Comparison of ENCODE assay signal across 24 mouse cellular contexts in genomic region chr3:102732619-102733018, GRCm38 (mm10). TPM values are rescaled to one million over a fixed set of nuclear protein-coding genes. Genes with fewer than 3 reads are reported as not detected.
A peak's percentile ranks its signal among the peaks of the same experiment; 100 is the strongest.
DNase-seq lines count a peak whose midpoint lies in the region; ATAC-seq and TF ChIP-seq lines count a peak whose summit lies in the region.
"Had no signal": no experiment of that assay in that cellular context is flagged by ENCODE, and none has a peak within 500 bp of the region (broad histone marks: within the 10 kb centered on the region; RNA-seq: fewer than 3 reads in every experiment).

No protein-coding gene starts in this region.

- no peak for TF ChIP-seq CTCF in stomach, postnatal 0 days (IDR thresholded peaks at IDR 0.05; ENCODE audit: low read depth)

- no peak for TF ChIP-seq EP300 in stomach, postnatal 0 days (optimal IDR thresholded peaks at IDR 0.05)

- H3K4me2 ChIP-seq in stomach, postnatal 0 days (replicated peaks; ENCODE audit: low read depth), result no peak overlapping the region
- H3K4me2 ChIP-seq in midbrain, embryonic 16.5 days (ENCODE audit: low read length), result no peak overlapping the region
- H3K4me2 ChIP-seq: embryonic facial prominence, embryonic 13.5 days; forebrain, embryonic 12.5 days; heart, embryonic 13.5 days; hindbrain, embryonic 12.5 days had no signal

- 81% methylated on average over 4 of the region's 4 CpGs for WGBS in stomach, postnatal 0 days
- WGBS in midbrain, embryonic 16.5 days, result 93% methylated on average over 4 of the region's 4 CpGs

- no peaks in the 10 kb centered on the region for H3K27me3 ChIP-seq in stomach, postnatal 0 days (ENCODE audit: control insufficient read depth, insufficient read depth, low read length)
- no peaks in the 10 kb centered on the region for H3K27me3 ChIP-seq in midbrain, embryonic 16.5 days (ENCODE audit: control insufficient read depth, insufficient read depth, low read depth, low read length)
- H3K27me3 ChIP-seq: embryonic facial prominence, embryonic 13.5 days; heart, embryonic 13.5 days; hindbrain, embryonic 12.5 days had no signal

- no peaks in the 10 kb centered on the region for H3K36me3 ChIP-seq in stomach, postnatal 0 days (ENCODE audit: control insufficient read depth, insufficient read depth, low read length)
- no peaks in the 10 kb centered on the region for H3K36me3 ChIP-seq in midbrain, embryonic 16.5 days (ENCODE audit: control insufficient read depth, insufficient read depth, low read length)
- H3K36me3 ChIP-seq: embryonic facial prominence, embryonic 13.5 days; forebrain, embryonic 12.5 days; heart, embryonic 13.5 days; hindbrain, embryonic 12.5 days had no signal

- ATAC-seq in hematopoietic stem cell, adult 5-6 weeks (replicated peaks in 1 of 2; ENCODE audit: insufficient read depth in 1 of 2, low FRiP score in 2 of 2, low TSS enrichment in 1 of 2, low read depth in 1 of 2, poor library complexity in 2 of 2, severe bottlenecking in 2 of 2), result peak; percentile 68 to 70
- ATAC-seq in stomach, postnatal 0 days (ENCODE audit: low FRiP score, low TSS enrichment), result no peak
- no peak for ATAC-seq in midbrain, embryonic 16.5 days
- ATAC-seq: forebrain, embryonic 16.5 days; hindbrain, embryonic 16.5 days had no signal

- no peak overlapping the region for H3K4me3 ChIP-seq in stomach, postnatal 0 days (ENCODE audit: low read depth, low read length)
- no peak overlapping the region for H3K4me3 ChIP-seq in midbrain, embryonic 16.5 days (ENCODE audit: low read depth, low read length)
- H3K4me3 ChIP-seq: embryonic facial prominence, embryonic 13.5 days; forebrain, embryonic 12.5 days; heart, embryonic 13.5 days; hindbrain, embryonic 12.5 days had no signal

- H3K4me1 ChIP-seq in stomach, postnatal 0 days (replicated peaks; ENCODE audit: control insufficient read depth, insufficient read depth), result no peaks in the 10 kb centered on the region
- peaks cover 14% of the 10 kb centered on the region; the same call in 1 of the 2 replicates for H3K4me1 ChIP-seq in midbrain, embryonic 16.5 days (ENCODE audit: control insufficient read depth, insufficient read depth, low read length)

- H3K9me3 ChIP-seq in stomach, postnatal 0 days (ENCODE audit: control insufficient read depth, low read length), result no peaks in the 10 kb centered on the region
- no peaks in the 10 kb centered on the region for H3K9me3 ChIP-seq in midbrain, embryonic 16.5 days (replicated peaks; ENCODE audit: control insufficient read depth, low read length, poor library complexity, severe bottlenecking)
- H3K9me3 ChIP-seq: embryonic facial prominence, embryonic 13.5 days; forebrain, embryonic 12.5 days; heart, embryonic 13.5 days; hindbrain, embryonic 12.5 days had no signal

- peak; percentile 39 for DNase-seq in thymus, postnatal 0 days (ENCODE audit: low spot score)
- no peak for DNase-seq in thymus, adult 18-20 months
- DNase-seq in naive thymus-derived CD4-positive, alpha-beta T cell, adult 2 months (ENCODE audit: low read depth), result peak; percentile 32
- DNase-seq in stomach, postnatal 0 days (ENCODE audit: low spot score), result no peak
- DNase-seq: adrenal gland, adult 8-10 months; adrenal gland, postnatal 36 days; cerebellum, adult 11 months; cerebellum, adult 8-10 months; cerebellum, postnatal 14 days; gastrocnemius, postnatal 10 days; heart, postnatal 36 days had no signal

- no peak overlapping the region for H3K27ac ChIP-seq in stomach, postnatal 0 days (replicated peaks)
- H3K27ac ChIP-seq in midbrain, embryonic 16.5 days (ENCODE audit: low read length), result no peak overlapping the region
- H3K27ac ChIP-seq: embryonic facial prominence, embryonic 13.5 days; forebrain, embryonic 12.5 days; hindbrain, embryonic 12.5 days had no signal

- H3K9ac ChIP-seq in stomach, postnatal 0 days (ENCODE audit: low read length), result no peak overlapping the region
- H3K9ac ChIP-seq in midbrain, embryonic 16.5 days (ENCODE audit: low read depth, low read length), result no peak overlapping the region
- H3K9ac ChIP-seq: embryonic facial prominence, embryonic 13.5 days; forebrain, embryonic 12.5 days; heart, embryonic 13.5 days; hindbrain, embryonic 12.5 days had no signal

RNA-seq across cellular contexts. Expression of gene Tspan2, which starts 1.7 kb away (rescaled TPM):
- 11.3 and 12.4 TPM in 2 replicates for polyA plus RNA-seq in thymus, postnatal 0 days (2015; fragmentation: Nextera tagmentation; extraction: Ambion mirVana)
- 20.6 and 23.4 TPM in 2 replicates for total RNA-seq in hematopoietic stem cell, adult 5-6 weeks (2017)
- 20.7 and 21.3 TPM in 2 replicates for polyA plus RNA-seq in stomach, postnatal 0 days (2015; fragmentation: Nextera tagmentation; extraction: Ambion mirVana)
- 11.6 and 11.8 TPM in 2 replicates for polyA plus RNA-seq in midbrain, embryonic 16.5 days (2015; fragmentation: Nextera tagmentation; extraction: Ambion mirVana)

RNA-seq across cellular contexts. Expression of gene Tshb, which starts 49.9 kb away (rescaled TPM):
- polyA plus RNA-seq in thymus, postnatal 0 days (2015; fragmentation: Nextera tagmentation; extraction: Ambion mirVana), result 0.46 and 0.55 TPM in 2 replicates
- total RNA-seq in hematopoietic stem cell, adult 5-6 weeks (2017), result not detected in 2 replicates
- 0.15 and 0.30 TPM in 2 replicates for polyA plus RNA-seq in stomach, postnatal 0 days (2015; fragmentation: Nextera tagmentation; extraction: Ambion mirVana)
- 0.43 and 0.71 TPM in 2 replicates for polyA plus RNA-seq in midbrain, embryonic 16.5 days (2015; fragmentation: Nextera tagmentation; extraction: Ambion mirVana)
- total RNA-seq: adrenal gland, adult 8-10 months; adrenal gland, postnatal 36 days; ES-E14; gastrocnemius, postnatal 10 days; gastrocnemius, postnatal 4 days; heart, adult 8-10 months; heart, postnatal 36 days had no signal
- polyA plus RNA-seq: cortical plate, adult 2 months; heart, postnatal 0 days had no signal

Comparison
In these comparisons a context has a peak if more than half of its experiments do, and no peak if none do; other contexts are left out.
1. DNase-seq: peak in thymus, postnatal 0 days (single experiment) and naive thymus-derived CD4-positive, alpha-beta T cell, adult 2 months (single experiment); none in thymus, adult 18-20 months (0 of 2) and stomach, postnatal 0 days (single experiment).
2. ATAC-seq: peak in hematopoietic stem cell, adult 5-6 weeks (2 of 2); none in stomach, postnatal 0 days (single experiment) and midbrain, embryonic 16.5 days (single experiment).